Comparison of ENCODE assay signal across 8 mouse cellular contexts in genomic region chr2:30495000-30495908, GRCm38 (mm10). TPM values are rescaled to one million over a fixed set of nuclear protein-coding genes. Genes with fewer than 3 reads are reported as not detected.
DNase-seq lines count a peak whose midpoint lies in the region; ATAC-seq and TF ChIP-seq lines count a peak whose summit lies in the region.

No protein-coding gene starts in this region.

- no peak for DNase-seq in heart, adult 9 months (ENCODE audit: low spot score in 2 of 2)
- no peak for DNase-seq in embryonic facial prominence, embryonic 14.5 days (ENCODE audit: low spot score)
- no peak for DNase-seq in hindbrain, postnatal 0 days (ENCODE audit: low spot score)
- no peak for DNase-seq in frontal cortex, postnatal 36 days (ENCODE audit: low spot score in 2 of 2)
- DNase-seq in adrenal gland, postnatal 4 days (ENCODE audit: low spot score in 2 of 2): no peak
- DNase-seq in urinary bladder, postnatal 36 days (ENCODE audit: low spot score in 2 of 2): no peak

- H3K4me3 ChIP-seq in heart, embryonic 14.5 days (ENCODE audit: control insufficient read depth in 1 of 2, insufficient read depth in 1 of 2, low read depth in 1 of 2, low read length in 2 of 2): no peak overlapping the region
- H3K4me3 ChIP-seq in embryonic facial prominence, embryonic 14.5 days (ENCODE audit: low read depth, low read length): peak overlapping the region; percentile 27; the same call in 1 of the 2 replicates
- no peak overlapping the region; the same call in 1 of the 2 replicates for H3K4me3 ChIP-seq in hindbrain, postnatal 0 days (ENCODE audit: low read length)
- H3K4me3 ChIP-seq in midbrain, embryonic 13.5 days (replicated peaks): peak overlapping the region; percentile 38; the same call in 1 of the 2 replicates

- no peak for ATAC-seq in heart, embryonic 14.5 days (ENCODE audit: insufficient number of reproducible peaks, insufficient read depth, low FRiP score, low read depth)
- no peak for ATAC-seq in embryonic facial prominence, embryonic 14.5 days (ENCODE audit: low read depth)
- ATAC-seq in hindbrain, postnatal 0 days: peak; percentile 53; the same call in 1 of the 2 replicates
- ATAC-seq in midbrain, embryonic 13.5 days: peak; percentile 54

- no peaks in the 10 kb centered on the region for H3K9me3 ChIP-seq in heart, embryonic 14.5 days (ENCODE audit: control insufficient read depth, low read length)
- no peaks in the 10 kb centered on the region for H3K9me3 ChIP-seq in embryonic facial prominence, embryonic 14.5 days (ENCODE audit: control insufficient read depth, low read length)
- H3K9me3 ChIP-seq in hindbrain, postnatal 0 days (ENCODE audit: low read length): no peaks in the 10 kb centered on the region
- no peaks in the 10 kb centered on the region for H3K9me3 ChIP-seq in midbrain, embryonic 13.5 days

- no peak overlapping the region for H3K27ac ChIP-seq in heart, embryonic 14.5 days (replicated peaks in 1 of 2; ENCODE audit: control insufficient read depth in 1 of 2, insufficient read depth in 1 of 2, low read depth in 2 of 2, low read length in 2 of 2)
- H3K27ac ChIP-seq in embryonic facial prominence, embryonic 14.5 days (replicated peaks; ENCODE audit: low read depth, low read length): no peak overlapping the region
- H3K27ac ChIP-seq in hindbrain, postnatal 0 days: no peak overlapping the region
- H3K27ac ChIP-seq in midbrain, embryonic 13.5 days: no peak overlapping the region

- H3K27me3 ChIP-seq in heart, embryonic 14.5 days (ENCODE audit: control insufficient read depth, insufficient read depth, low read length): no peaks in the 10 kb centered on the region
- no peaks in the 10 kb centered on the region for H3K27me3 ChIP-seq in embryonic facial prominence, embryonic 14.5 days (replicated peaks; ENCODE audit: control insufficient read depth, insufficient read depth, low read length)
- no peaks in the 10 kb centered on the region for H3K27me3 ChIP-seq in hindbrain, postnatal 0 days (ENCODE audit: insufficient read depth, low read length)
- H3K27me3 ChIP-seq in midbrain, embryonic 13.5 days: no peaks in the 10 kb centered on the region

- WGBS in heart, embryonic 14.5 days: 77% methylated on average over 8 of the region's 8 CpGs
- WGBS in embryonic facial prominence, embryonic 14.5 days: 79% methylated on average over 8 of the region's 8 CpGs
- WGBS in hindbrain, postnatal 0 days: 78% methylated on average over 8 of the region's 8 CpGs
- 78% methylated on average over 8 of the region's 8 CpGs for WGBS in midbrain, embryonic 13.5 days

- H3K36me3 ChIP-seq in heart, embryonic 14.5 days (ENCODE audit: control insufficient read depth, insufficient read depth, low read length): no peaks in the 10 kb centered on the region
- H3K36me3 ChIP-seq in embryonic facial prominence, embryonic 14.5 days (ENCODE audit: control insufficient read depth, insufficient read depth, low read length): no peaks in the 10 kb centered on the region
- no peaks in the 10 kb centered on the region for H3K36me3 ChIP-seq in hindbrain, postnatal 0 days (ENCODE audit: insufficient read depth, low read length)
- no peaks in the 10 kb centered on the region for H3K36me3 ChIP-seq in midbrain, embryonic 13.5 days

- peaks cover 6 to 8% of the 10 kb centered on the region in 2 experiments for H3K4me1 ChIP-seq in heart, embryonic 14.5 days (ENCODE audit: control insufficient read depth in 2 of 2, insufficient read depth in 2 of 2, low read length in 2 of 2)
- H3K4me1 ChIP-seq in embryonic facial prominence, embryonic 14.5 days (ENCODE audit: control insufficient read depth, insufficient read depth, low read length): peaks cover 4% of the 10 kb centered on the region; the same call in 1 of the 2 replicates
- peaks cover 5% of the 10 kb centered on the region; the same call in 1 of the 2 replicates for H3K4me1 ChIP-seq in hindbrain, postnatal 0 days (ENCODE audit: insufficient read depth, low read length)
- H3K4me1 ChIP-seq in midbrain, embryonic 13.5 days (replicated peaks): peaks cover 8% of the 10 kb centered on the region

- peak overlapping the region; percentile 56; the same call in 1 of the 2 replicates for H3K4me2 ChIP-seq in heart, embryonic 14.5 days (ENCODE audit: low read length)
- H3K4me2 ChIP-seq in embryonic facial prominence, embryonic 14.5 days (ENCODE audit: low read depth, low read length): peak overlapping the region; percentile 59; the same call in 1 of the 2 replicates
- peak overlapping the region; percentile 59 for H3K4me2 ChIP-seq in hindbrain, postnatal 0 days (ENCODE audit: low read depth, low read length)
- H3K4me2 ChIP-seq in midbrain, embryonic 13.5 days (replicated peaks): peak overlapping the region; percentile 62; the same call in 1 of the 2 replicates

- TF ChIP-seq CTCF in hindbrain, postnatal 0 days (IDR thresholded peaks at IDR 0.05; ENCODE audit: low read depth): no peak

- H3K9ac ChIP-seq in heart, embryonic 14.5 days (ENCODE audit: low read length): no peak overlapping the region
- H3K9ac ChIP-seq in embryonic facial prominence, embryonic 14.5 days (ENCODE audit: low read depth, low read length): no peak overlapping the region
- 0 out of 2 replicates have a peak overlapping the region, but pooled peaks have one; percentile 21 for H3K9ac ChIP-seq in hindbrain, postnatal 0 days (replicated peaks; ENCODE audit: low read length)
- H3K9ac ChIP-seq in midbrain, embryonic 13.5 days (replicated peaks): no peak overlapping the region

RNA-seq across cellular contexts. Expression of gene Ier5l, which starts 21.2 kb away (rescaled TPM):
- 3.5 and 4.2 TPM in 2 replicates for polyA plus RNA-seq in heart, embryonic 14.5 days (2014; fragmentation: Nextera tagmentation; extraction: Ambion mirVana)
- 3.4 TPM in 2 replicates for polyA plus RNA-seq in embryonic facial prominence, embryonic 14.5 days (2014; fragmentation: Nextera tagmentation; extraction: Ambion mirVana)
- 26.5 and 30.2 TPM in 2 replicates for total RNA-seq in hindbrain, postnatal 0 days (2014; rRNA removed)
- polyA plus RNA-seq in hindbrain, postnatal 0 days (2015; fragmentation: Nextera tagmentation; extraction: Ambion mirVana): 2.4 and 2.8 TPM in 2 replicates
- 1.8 and 2.0 TPM in 2 replicates for polyA plus RNA-seq in midbrain, embryonic 13.5 days (2015; fragmentation: Nextera tagmentation; extraction: Ambion mirVana)
- 10 to 100 TPM; 10.6 to 11.6 TPM for total RNA-seq in adrenal gland, postnatal 4 days (2021)

Comparison
In these comparisons a context has a peak if more than half of its experiments do, and no peak if none do; other contexts are left out.
1. ATAC-seq: peak in hindbrain, postnatal 0 days (single experiment) and midbrain, embryonic 13.5 days (single experiment); none in heart, embryonic 14.5 days (single experiment) and embryonic facial prominence, embryonic 14.5 days (single experiment).
2. H3K4me3 ChIP-seq: peak in embryonic facial prominence, embryonic 14.5 days (single experiment) and midbrain, embryonic 13.5 days (single experiment); none in heart, embryonic 14.5 days (0 of 2) and hindbrain, postnatal 0 days (single experiment).
3. Peak in every context shown above with its lines, with median percentiles within 50 percentile points of each other: H3K4me2 ChIP-seq.